Mouse (Mus musculus): ENCODE data around the gene Gtf2ird1.
A peak's percentile ranks its signal among the peaks of the same experiment; 100 is the strongest.
"Not testable (repeated sequence)": the region's sequence is repeated elsewhere in the genome, so short reads cannot be mapped to it uniquely, and the experiment has no call there.

Gene Gtf2ird1

DNA sequence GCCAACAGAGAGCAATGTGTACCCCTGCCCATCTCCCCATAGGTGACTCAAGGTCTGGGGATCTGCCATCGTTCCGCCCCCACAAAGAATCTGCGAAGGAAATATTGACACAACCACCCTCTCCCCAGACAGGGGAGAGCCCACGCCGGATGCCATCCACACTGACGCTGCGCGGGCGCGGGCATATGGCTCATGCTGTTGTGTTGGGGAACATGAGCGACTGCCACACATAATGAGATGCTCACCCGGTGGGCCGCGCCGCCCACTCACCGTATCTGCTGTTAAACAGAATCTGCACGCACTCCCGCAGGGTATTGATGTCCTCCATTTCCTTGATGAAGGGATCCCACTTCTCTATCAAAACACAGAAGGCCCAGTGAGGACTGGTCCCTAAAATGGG lies 54.7 kb downstream of the Gtf2ird1 start:
- DNase-seq: no peak

DNA sequence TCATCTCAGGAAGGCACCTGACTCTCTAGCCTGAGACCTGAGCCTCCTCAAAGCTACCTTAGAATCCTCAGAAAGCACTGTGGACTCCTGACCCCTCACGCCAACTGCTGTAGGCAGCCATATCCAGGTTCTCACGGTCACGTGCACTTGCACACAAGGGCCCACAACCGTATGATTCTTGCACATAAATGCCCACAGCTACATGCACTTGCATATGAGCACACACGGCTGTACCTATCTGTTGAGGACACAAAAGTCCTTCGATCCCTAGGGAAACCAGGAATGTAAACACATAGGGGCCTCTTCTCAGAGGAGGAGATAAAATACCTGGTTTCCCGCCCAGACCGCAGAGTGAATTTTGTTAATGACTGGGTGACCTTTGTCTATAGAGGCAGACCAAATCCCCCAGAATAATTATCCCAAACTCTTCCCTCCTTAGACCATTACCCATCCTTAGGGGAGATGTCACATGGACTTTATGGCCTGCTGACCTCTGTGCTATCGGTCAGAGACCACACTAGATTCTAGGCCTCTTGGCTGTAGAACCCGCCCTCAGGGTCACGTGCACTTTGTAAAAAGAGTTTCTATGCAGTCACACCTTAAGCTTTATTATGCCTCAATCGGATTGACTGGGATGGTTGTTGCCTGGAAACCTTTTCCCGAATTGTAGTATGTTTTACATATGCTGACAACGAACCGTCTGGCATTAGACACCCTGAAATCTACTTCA lies 58.9 kb downstream of the Gtf2ird1 start:
- DNase-seq: no peak

DNA sequence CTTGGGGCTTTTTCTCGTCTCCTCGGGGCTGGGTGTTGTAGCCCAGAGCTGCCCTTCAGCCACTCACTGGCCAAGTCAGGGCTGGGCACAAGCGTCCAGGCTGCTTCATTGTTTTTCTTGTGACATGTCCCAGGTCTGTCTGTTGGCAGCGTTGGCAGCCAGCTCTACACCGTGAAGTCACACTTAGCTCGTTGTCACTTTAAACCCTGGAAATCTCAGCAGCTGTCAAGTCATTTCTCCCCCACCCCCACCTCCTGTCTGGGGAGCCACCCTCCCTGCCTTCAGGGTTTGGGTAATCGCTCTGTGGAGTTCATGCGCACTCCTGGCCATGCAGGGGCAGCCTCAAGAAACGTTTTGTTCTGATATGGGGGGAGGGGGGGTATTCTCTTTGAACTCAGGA lies 60.0 kb downstream of the Gtf2ird1 start:
- DNase-seq: no peak

DNA sequence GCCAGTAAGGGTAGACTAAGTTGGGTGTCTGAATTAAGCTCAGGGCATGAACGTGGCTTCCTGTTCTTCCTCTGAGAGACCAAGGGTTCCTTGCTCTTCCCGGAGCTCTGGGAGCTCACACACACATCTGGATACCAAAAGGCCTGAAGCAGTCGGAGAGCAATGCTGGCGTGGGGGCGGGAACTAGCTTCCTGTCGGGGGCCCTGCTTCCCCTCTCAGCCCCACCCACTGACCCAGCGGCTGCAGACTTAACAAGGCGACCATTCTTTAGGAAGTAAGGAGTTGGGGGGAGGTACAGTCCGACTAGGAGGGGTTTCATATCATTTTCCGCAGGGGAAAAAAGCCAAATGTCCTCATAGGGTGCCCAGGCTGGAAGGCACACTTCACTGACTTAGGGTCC lies 61.9 kb downstream of the Gtf2ird1 start:
- DNase-seq: peak; percentile 75 to 85

DNA sequence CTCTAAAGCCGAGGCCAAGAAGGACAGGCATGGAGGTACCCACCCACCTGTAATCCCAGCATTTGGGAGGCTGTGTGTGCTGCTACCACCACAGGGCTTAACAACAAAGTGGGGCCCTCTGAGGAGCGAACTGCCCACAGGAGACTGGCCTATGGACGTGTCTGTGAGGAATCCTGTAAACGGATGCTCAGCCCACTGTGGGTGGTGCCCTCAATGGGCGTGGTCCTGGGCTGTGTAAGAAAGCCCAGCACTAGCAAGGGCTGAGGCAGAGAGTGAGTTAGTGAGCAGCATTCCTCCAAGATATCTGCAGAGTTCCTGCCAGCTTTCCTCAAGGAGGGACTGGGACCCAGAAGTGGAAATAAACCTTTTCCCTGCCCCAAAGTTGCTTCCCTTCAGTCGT lies 62.9 kb downstream of the Gtf2ird1 start:
- DNase-seq: peak; percentile 65 to 76

DNA sequence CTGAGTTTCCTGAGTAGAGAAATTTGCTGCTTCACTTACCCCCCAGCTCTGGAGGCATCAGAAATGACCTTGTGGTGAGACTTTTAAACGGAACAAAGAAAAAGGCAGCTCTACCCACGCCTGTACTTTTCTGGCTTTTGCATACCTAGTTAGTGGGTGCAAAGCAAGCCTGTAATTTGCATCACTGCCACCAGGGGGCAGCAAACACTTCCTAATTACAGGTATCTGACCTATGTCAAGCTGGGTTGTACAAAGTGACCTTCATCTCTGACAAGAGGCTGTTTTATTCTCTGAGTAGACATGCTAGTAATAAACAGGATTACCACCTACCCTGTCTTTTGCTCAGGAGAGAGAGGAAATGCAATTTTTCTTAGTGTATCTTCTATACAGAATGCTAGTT lies 71.4 kb downstream of the Gtf2ird1 start:
- DNase-seq: peak; percentile 55 to 80

DNA sequence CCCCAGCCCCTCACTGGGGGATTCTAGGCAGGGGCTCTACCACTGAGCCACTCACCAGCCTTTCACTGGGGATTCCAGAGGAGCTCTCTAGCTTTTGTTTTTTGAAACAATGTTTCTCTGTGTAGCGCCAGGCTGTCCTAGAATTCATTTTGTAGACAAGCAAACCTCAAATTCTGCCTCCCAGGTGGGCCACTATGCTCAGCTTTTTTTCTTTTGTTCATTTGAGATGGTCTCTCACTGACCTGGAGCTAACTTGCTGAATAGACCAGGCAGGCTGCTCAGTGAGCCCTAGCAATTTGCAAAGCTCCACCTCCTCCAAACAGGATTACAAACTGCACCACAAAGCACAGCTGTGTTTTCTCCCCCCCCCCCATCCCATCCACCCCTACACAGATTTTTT lies 81.3 kb downstream of the Gtf2ird1 start:
- DNase-seq: no peak

DNA sequence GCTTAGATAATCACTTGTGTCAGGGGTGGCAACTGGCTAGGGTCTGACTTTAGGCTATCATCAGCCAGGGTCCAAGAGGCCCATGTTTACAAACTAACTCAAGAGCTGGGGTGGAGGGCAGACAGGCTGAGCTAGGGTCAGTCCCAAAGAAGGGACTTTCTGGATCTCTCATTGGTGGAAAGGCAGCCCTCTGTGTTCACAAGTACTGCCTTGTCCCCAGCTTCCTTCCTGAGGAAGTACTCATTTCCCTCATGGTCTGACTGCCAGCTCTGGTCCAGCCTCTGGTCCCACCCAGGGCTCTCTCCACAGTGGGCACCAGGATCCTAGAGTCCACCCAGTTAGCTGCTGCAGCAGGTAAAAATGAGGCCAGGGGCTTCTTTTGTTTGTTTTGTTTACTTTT lies 82.0 kb downstream of the Gtf2ird1 start:
- peak; percentile 58 to 79 for DNase-seq

DNA sequence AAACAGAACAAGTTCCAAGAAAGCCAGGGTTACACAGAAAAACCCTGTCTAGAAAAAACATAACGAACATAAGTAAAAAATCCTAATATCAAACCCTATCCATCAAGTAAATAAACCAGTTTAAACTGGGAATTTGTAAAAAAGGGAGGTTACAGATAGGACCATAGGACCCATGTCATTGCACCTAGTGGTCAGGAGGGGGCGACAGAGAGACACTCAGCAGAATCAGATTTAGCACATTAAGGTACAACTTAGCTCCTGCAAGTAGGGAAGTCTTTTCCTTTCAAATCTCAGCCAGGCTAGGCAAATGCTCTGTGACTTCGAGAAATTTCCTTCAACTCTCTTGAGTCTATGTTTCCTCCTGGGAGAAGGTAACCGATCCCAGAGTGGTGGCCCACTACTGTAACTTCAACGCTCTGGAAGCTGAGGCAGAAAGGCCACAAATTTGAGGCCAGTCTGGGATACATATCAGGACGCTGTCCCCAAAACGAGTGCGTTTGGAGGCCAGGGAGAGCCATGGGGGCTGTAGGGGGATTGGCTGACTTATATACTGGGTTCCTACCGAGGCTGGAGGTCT lies 82.5 kb downstream of the Gtf2ird1 start:
- DNase-seq: peak; percentile 43 to 73

DNA sequence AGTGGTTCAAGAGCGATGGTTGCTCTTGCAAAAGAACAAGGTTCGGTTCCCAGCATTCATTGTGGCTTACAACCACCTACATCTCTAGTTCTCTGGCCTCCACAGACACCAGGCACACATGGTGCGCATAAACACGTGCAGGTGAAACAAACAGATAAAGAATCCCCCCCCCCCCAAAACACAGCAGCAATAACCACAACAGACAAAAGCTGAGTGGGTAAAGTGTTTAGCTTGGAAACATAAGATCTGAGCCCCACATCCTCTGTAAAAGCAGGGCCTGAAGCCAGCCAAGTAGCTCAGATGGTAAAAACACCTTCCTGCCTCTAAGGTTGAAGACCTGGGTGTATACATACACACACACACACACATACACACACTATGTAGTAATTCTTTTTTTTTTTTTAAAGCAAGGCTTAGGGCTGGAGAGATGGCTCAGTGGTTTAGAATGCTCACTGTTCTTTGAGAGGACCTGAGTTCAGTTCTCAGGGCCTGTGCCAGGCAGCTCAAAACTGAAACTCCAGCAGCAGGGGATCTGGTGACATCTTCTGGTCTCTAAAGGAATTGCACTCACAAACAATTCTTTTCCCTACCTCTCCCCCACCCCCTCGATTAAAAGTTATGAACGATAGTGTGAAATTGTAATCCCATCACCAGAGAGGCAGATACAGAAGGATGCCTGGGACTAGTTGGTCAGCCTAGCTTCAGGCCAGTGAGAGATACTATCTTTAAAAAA lies 83.4 kb downstream of the Gtf2ird1 start:
- no peak for DNase-seq

DNA sequence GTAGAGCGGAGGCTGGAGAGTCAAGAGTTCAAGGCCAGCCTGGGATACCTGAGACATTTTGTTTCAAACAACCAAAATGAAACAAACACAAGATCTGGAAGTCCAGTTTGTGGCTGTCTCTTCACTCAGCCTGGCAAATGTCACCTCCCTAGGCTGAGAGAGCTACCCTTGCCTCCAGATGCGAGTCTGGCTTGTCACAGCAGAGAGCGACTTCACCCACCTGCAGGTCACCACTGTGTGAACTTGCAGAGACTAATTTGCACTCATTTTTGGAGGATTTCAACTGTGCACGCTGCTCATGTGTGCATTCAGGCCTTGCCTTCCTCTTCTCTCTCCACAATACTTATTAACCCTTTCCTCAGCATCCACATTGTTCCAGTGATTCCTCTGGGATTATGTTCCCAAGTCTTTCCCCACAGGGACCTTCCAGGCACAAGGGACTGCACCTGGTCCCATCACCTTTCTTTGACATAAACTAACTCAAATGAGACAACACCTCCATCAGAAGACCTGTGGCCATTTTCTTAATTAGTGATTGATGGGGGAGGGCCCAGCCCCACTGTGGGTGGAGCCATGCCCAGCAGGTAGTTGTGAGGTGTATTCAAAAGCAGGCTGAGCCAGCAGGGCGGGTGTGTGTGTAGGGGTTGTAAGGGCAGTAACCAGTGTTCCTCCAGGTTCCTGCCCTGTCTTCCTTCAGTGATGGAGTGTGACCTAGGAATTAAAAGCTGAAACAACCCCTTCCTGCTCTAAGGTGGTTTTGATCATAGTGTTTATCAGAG lies 84.8 kb downstream of the Gtf2ird1 start:
- DNase-seq: no peak

DNA sequence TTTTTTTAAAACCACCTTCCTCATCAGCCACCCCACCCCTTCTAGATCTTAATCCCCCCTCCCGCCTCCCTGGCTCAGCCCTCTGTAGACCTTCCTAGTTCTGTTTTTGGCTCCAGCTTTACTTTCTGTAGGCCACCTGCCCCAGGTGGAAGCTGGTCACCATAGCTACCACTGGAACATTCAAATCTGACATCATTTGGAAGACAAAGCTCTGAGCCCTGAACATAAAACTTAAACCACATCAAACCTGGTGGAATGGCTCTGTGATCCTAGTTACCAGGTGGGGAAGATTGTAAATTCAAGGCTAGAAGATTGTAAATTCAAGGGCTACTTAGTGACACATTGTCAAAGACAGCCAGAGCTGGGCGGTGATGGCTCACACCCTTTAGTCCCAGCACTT lies 85.7 kb downstream of the Gtf2ird1 start:
- DNase-seq: no peak

DNA sequence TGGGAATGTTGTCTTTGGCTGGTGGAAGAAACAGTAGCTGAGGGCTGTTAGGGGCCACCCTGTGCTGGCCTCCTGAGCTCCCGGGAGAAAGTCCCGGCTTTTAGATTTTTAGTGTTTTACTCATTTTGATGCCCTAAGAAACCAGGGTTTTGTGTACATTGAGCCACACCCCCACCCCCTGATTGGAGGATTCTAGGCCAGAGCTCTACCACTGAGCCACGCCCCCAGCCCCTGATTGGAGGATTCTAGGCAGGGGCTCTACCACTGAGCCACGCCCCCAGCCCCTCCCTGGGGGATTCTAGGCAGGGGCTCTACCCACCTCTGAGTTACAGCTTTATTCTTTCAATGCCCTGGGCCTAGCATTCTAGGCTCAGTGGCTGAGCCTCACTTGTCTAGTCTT lies 97.4 kb downstream of the Gtf2ird1 start:
- no peak for DNase-seq

DNA sequence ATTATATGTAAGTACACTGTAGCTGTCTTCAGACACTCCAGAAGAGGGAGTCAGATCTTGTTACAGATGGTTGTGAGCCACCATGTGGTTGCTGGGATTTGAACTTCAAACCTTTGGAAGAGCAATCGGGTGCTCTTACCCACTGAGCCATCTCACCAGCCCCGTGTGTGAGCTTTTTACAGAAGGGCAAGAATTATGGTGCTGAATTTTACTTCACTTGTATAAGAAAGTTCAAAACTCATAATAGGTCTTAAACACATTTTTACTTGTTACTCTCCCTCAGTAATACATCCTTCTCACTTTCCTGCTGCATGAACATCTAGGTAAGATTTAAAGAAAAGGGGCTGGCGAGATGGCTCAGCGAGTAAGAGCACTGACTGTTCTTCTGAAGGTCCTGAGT lies 101.1 kb downstream of the Gtf2ird1 start:
- not testable (repeated sequence) for DNase-seq

DNA sequence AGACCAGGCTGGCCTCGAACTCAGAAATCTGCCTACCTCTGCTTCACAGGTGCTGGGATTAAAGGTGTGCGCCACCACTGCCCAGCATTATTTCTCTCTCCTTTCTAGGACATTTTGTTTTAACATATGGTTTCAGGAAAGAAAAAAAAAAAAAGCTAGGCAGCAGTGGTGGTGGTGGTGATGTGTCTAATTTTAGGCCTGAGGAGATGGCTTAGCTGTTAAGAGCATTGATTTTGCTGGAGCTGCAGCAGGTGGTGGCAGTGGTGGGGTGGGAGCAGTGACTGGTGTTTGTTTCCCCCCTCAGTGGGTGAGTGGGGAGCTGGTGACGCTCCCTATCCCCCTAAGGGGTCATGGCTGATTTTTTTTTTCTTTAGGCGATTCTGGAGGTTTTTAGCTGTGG lies 103.4 kb downstream of the Gtf2ird1 start:
- no peak for DNase-seq

DNA sequence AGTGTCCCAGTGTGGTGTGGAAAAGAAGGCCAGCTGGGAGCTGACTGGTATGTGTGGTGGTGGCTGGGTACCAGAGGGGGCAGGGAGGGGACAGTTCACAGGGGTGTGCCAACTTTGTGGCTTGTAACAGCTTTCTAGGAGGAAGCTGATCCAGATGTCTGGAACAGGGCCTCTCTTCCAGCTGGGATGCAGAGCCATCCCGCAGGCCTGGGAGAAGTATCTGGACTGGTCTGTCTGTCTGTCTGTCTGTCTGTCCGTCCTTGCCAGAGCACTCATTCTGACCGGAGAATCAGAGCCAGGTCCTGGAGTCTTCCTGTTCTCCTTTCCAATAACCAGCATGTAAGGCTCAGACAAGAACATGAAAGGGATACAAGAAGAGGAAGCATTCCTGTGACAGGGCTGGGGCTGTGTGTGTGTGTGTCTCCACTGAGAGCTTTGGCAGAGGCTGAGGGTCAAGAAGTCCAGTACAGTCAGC lies 104.0 kb downstream of the Gtf2ird1 start:
- peak; percentile 36 to 76 for DNase-seq

DNA sequence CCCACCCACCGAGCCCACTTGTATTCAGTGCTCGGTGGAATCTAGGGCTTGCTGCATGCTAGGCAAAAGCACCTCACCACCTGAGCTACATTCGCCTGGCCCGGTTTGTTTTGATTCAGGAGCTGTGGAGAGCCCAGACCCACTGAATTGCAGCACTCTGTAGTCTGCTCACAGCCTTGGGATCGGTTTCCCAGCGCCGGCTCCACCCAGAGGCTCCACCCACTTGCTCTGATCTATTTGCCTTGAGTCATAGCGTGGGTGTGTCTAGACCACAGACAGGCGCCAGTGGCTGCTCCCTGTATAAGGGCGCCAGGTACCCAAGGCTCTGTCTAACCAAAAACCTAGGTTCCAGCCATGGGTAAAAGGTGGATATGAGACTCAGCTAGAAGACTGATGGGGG lies 105.9 kb downstream of the Gtf2ird1 start:
- DNase-seq: peak; percentile 71 to 73

DNA sequence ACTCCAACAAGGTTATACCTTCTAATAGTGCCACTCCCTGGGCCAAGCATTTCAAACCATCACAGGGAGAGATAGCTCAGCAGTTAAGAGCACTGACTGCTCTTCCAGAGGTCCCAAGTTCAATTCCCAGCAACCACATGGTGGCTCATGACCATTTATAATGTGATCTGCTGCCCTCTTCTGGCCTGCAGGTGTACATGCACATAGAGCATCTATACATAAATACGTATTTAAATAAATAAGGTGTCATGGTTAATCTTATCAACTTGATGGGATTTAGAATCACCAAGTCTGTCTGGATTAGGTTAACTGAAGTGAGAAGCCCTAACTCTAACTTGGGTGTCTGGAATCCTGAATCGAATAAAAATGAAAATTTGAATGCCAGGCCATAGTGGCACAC lies 109.5 kb downstream of the Gtf2ird1 start:
- DNase-seq: no peak

DNA sequence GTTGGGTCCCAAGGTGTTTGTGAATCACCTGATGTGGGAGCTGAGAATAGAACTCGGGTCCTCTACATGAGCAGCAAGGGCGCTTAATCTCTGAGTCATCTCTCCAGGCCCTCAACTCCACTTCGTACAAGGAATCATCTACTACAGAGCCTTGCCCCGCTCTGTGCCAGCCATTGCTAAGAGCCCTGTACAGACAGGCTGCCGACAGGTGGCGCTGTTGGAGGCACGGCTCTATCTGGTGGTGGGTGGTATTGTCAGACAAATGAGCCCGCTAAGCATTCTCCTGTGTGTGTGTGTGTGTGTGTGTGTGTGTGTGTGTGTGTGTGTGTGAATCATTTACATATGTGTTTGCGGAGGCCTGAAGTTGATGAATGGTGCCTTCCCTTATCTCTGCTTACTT lies 111.1 kb downstream of the Gtf2ird1 start:
- DNase-seq: peak; percentile 39 to 48

DNA sequence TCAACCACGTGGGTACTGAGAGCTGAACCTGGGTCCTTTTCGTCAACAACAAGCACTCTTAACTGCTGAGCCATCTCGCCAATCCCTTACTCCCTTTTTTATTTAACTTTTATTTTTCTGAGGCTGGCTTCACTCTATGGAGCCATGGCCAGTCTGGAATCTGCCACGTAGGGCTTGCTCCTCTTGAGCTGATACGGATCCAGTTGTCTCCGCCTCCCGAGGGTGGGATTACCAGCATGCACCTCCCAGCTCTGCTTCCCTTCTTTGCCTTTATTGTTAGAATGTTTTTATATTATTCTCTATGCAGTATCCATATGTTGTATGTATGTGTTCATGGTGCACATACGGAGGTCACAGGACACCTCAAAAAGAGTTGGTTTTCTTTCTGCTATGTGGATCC lies 112.4 kb downstream of the Gtf2ird1 start:
- DNase-seq: no peak

DNA sequence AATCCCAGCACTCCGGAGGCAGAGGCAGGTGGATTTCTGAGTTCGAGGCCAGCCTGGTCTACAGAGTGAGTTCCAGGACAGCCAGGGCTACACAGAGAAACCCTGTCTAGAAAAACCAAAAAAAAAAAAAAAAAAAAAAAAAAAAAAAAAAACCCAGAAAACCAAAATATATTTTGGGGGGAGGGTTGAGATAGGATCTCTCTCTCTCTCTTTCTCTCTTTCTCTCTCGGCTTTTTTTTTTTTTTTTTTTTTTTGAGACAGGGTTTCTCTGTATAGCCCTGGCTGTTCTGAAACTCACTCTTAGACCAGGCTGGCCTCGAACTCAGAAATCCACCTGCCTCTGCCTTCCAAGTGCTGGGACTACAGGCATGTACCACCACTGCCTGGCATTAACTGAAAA lies 113.0 kb downstream of the Gtf2ird1 start:
- DNase-seq: not testable (repeated sequence)

DNA sequence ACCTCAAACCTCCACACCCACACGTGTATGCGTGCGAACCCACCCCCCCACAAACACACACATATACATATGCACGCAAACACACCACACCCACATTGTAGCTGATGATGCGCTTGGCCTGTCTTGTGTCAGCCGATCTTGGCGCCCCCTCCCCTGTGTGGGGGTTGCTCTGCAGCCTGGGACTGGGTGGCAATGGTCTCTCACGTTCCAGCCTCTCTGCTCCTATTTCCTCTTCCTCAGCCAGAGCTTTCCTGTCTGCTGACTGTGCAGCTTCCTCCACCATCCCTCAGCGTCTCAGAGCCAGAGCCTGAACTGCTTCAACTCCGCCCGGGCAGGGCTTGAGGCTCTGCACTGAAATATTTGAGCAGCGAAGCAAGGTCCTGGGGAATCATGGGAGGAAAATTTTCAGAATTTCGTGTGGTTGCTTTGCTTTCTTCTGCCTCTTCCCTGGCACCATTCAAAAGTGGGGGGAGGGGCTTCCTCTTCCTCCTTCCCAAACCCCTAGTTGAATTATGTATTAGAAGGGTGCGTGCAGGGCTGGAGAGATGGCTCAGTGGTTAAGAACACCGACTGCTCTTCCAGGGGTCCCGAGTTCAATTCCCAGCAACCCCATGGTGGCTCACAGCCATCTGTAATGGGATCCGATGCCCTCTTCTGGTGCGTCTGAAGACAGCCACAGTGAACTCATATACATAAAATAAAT lies 113.9 kb downstream of the Gtf2ird1 start:
- peak; percentile 29 to 56 for DNase-seq

DNA sequence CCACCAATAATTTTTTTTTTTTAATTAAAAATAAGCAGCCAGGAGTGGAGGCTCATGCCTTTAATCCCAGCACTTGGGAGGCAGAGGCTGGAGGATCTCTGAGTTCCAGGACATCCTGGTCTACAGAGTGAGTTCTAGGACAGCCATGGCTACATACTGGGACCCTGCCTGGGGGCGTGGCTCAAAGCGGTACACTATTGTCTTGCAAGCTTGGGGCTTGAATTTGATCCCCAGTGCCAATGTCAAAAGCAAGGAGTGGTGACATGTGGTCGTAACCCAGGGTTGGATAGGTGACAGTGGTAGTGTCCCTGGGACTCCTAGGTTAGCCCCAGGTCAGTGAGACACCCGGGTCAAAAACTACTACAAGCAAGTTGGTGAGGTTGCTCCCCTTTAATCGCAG lies 114.8 kb downstream of the Gtf2ird1 start:
- DNase-seq: no peak
